Mouse (Mus musculus) hindbrain, embryonic 13.5 days (tissue): ENCODE measurements at regions not wholly inside any gene's neighbourhood (a gene's known extent, or its start where the extent isn't known, plus 50 kb on each side); places are given as distances from the start of the nearest gene placed in this dataset.

Experiments used
- ATAC-seq: fragments of 200-750 bp; cut with Nextera tagmentation; 2 replicates; pipeline ENCODE4 v1.8.0; 2017; ENCODE audit warnings: moderate TSS enrichment; ENCODE audit not compliant: low FRiP score
- H3K27ac ChIP-seq: fragments of 300-500 bp; sonication (generic); 2 replicates; pipeline ENCODE4 v1.5.1; 2015; ENCODE audit warnings: inconsistent platforms, mild to moderate bottlenecking, moderate library complexity
- H3K27me3 ChIP-seq: fragments of 300-500 bp; sonication (generic); 2 replicates; pipeline ENCODE4 v1.6.1; 2015; ENCODE audit warnings: mild to moderate bottlenecking, inconsistent platforms
- H3K36me3 ChIP-seq: fragments of 300-500 bp; sonication (generic); 2 replicates; pipeline ENCODE4 v1.6.1; 2015; ENCODE audit warnings: mild to moderate bottlenecking, inconsistent platforms
- H3K4me1 ChIP-seq: fragments of 300-500 bp; sonication (generic); replicated peaks from 2 replicates; pipeline ENCODE4 v1.6.1; 2015; ENCODE audit warnings: inconsistent platforms
- H3K4me2 ChIP-seq: fragments of 300-500 bp; sonication (generic); 2 replicates; pipeline ENCODE4 v1.6.1; 2015; ENCODE audit warnings: inconsistent platforms, mild to moderate bottlenecking, moderate library complexity
- H3K4me3 ChIP-seq: fragments of 300-500 bp; sonication (generic); 2 replicates; pipeline ENCODE4 v1.5.1; 2015; ENCODE audit warnings: mild to moderate bottlenecking, inconsistent platforms
- H3K9ac ChIP-seq: fragments of 300-500 bp; sonication (generic); 2 replicates; pipeline ENCODE4 v1.6.1; 2015; ENCODE audit warnings: mild to moderate bottlenecking, inconsistent platforms
- H3K9me3 ChIP-seq: fragments of 300-500 bp; sonication (generic); 2 replicates; pipeline ENCODE4 v1.6.1; 2016; ENCODE audit warnings: inconsistent platforms
- WGBS: fragments of 180-500 bp; shearing (Covaris S2); methylation state at CpG from one replicate; pipeline ENCODE4 v1.1.7; 2015; 5-methylcytosine and 5-hydroxymethylcytosine counted together

DNA sequence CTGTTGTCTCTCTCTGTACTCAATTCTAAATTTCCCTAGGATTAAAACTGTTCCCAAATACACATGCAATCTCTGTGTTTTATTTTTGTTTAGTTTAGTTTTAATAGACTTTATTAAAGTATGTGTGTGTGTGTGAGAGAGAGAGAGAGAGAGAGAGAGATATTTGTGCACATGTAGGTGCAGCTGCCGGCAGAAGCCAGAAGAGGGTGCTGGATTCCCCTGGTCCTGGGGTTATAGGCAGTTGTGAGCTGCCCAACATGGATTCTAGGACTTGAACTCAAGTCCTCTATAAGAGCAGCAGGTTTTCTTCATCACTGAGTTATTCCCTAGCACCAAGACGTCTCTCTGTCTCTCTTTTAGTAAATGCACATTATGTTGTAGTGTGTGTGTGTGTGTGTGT is 64.7 kb upstream of the Slc22a12 start:
- H3K27ac ChIP-seq, result no peak overlapping the region
- H3K27me3 ChIP-seq, result 0 out of 2 replicates have a peak, but pooled peaks cover 5% of the 10 kb centered on the region
- peaks cover 14% of the 10 kb centered on the region for H3K4me1 ChIP-seq
- 77% methylated on average over 2 of the region's 2 CpGs for WGBS
- no peak overlapping the region for H3K4me3 ChIP-seq
- no peak for ATAC-seq
- no peaks in the 10 kb centered on the region for H3K36me3 ChIP-seq
- no peak overlapping the region for H3K4me2 ChIP-seq
- H3K9ac ChIP-seq, result no peak overlapping the region
- no peaks in the 10 kb centered on the region for H3K9me3 ChIP-seq

DNA sequence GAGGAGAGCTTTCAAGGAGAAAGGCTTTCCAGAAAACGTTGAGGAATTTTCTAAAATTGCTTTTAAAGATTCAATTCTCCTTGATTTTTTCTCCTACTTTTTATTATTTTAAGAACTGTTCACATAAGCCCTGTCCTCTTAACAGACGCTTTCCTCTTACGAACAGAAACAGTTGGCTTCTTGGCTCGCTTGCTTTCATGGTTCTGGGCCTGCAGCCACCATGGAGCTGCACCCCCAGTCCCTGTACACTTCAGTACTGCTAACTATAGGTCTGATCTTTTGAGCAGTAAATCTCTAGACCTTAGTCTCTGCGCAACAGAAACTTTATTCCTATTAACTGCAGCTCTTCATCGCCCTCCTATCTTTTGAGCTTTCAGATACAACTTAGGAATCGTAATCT is 63.8 kb upstream of the Slc22a12 start:
- Histone ChIP-seq H3K4me3 (no peak overlapping the region), H3K4me2 (no peak overlapping the region), H3K9me3 (no peaks in the 10 kb centered on the region), H3K27ac (no peak overlapping the region), H3K9ac (no peak overlapping the region), H3K4me1 (peaks cover 14% of the 10 kb centered on the region), H3K36me3 (no peaks in the 10 kb centered on the region), H3K27me3 (0 out of 2 replicates have a peak, but pooled peaks cover 5% of the 10 kb centered on the region)
- WGBS, result 93% methylated on average over 7 of the region's 7 CpGs
- no peak for ATAC-seq

DNA sequence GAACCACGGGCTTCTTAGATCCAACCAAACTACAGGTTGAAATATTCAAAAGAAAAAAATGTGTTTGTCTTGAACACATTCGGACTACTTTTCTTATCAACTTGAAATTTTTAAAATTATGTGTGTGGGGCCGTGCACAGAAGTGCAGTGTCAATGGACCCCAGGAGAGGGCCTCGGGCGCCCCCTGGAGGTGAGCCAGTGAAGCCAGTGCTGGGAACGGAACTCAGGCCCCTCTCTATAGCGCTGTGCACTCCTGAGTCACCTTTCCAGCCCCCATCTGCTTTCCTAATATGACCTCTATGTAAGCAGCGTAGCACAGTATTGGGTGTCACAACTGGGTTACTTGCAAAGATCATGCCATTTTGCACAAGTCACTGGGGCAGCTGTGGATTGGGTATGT is 61.9 kb upstream of the Slc22a12 start:
- no peak overlapping the region for H3K4me2 ChIP-seq
- no peaks in the 10 kb centered on the region for H3K9me3 ChIP-seq
- 66% methylated on average over 8 of the region's 8 CpGs for WGBS
- no peak overlapping the region for H3K9ac ChIP-seq
- ATAC-seq, result no peak
- no peak overlapping the region for H3K27ac ChIP-seq
- no peaks in the 10 kb centered on the region for H3K36me3 ChIP-seq
- H3K4me1 ChIP-seq, result peaks cover 10% of the 10 kb centered on the region; the same call in 1 of the 2 replicates
- 0 out of 2 replicates have a peak, but pooled peaks cover 5% of the 10 kb centered on the region for H3K27me3 ChIP-seq
- H3K4me3 ChIP-seq, result no peak overlapping the region

DNA sequence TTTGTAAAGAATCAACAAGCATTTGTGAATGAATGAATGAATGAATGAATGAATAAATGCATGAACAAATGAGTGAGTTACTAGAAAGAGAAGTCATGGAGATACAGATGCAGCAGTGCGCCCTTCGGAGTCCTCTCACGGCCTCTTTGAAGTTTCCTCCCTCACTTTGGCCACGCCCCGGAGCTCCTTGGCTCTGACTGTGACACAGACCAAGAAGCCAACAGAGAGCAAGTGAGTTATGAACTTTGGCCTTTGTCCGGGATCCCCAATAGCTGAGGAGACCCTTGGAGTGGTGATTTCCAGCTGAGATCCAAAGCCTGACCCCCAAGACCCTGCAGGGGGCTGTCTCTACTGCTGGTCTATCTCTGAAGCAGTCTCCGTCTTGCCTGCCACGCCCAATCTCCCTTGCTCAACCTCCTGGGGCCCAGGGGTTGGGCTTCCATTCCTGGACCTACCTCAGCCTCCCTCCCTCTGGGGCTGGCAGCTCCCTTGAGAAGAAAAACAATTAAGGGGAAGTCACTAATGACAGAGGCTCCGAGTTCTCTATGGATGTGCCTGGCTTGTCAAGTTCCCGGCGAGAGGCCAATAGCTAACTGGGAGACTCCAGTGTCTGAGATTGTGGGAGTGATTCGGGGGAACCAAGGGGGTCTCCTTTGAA is 58.2 kb upstream of the Slc22a12 start:
- ATAC-seq, result no peak
- Histone ChIP-seq H3K9ac (no peak overlapping the region), H3K9me3 (no peaks in the 10 kb centered on the region), H3K4me3 (no peak overlapping the region), H3K4me2 (no peak overlapping the region), H3K36me3 (no peaks in the 10 kb centered on the region), H3K4me1 (peaks cover 6% of the 10 kb centered on the region; the same call in 1 of the 2 replicates), H3K27ac (no peak overlapping the region), H3K27me3 (0 out of 2 replicates have a peak, but pooled peaks cover 5% of the 10 kb centered on the region)
- 32% methylated on average over 12 of the region's 12 CpGs for WGBS

DNA sequence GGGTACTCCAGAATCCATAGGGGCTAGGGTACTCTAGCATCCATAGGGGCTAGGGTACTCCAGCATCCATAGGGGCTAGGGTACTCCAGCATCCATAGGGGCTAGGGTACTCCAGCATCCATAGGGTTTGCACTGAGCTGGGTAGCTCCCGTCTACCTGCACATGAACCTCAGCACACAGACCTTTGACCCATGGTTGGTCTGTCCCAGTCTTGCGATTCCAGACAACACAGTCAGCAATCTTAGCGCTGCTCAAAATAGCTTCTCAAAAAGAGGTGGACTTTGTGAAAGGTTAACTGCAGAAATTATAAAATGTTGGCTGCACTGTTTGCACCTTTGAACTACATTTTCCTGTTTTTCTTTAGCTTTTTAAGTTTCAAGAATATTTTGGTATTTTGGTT is 56.4 kb upstream of the Slc22a12 start:
- ATAC-seq, result no peak
- no peaks in the 10 kb centered on the region for H3K36me3 ChIP-seq
- WGBS, result 91% methylated on average over 3 of the region's 3 CpGs
- no peak overlapping the region for H3K9ac ChIP-seq
- H3K9me3 ChIP-seq, result no peaks in the 10 kb centered on the region
- H3K27ac ChIP-seq, result no peak overlapping the region
- no peak overlapping the region for H3K4me2 ChIP-seq
- no peak overlapping the region for H3K4me3 ChIP-seq
- H3K4me1 ChIP-seq, result peaks cover 6% of the 10 kb centered on the region; the same call in 1 of the 2 replicates
- 0 out of 2 replicates have a peak, but pooled peaks cover 5% of the 10 kb centered on the region for H3K27me3 ChIP-seq

DNA sequence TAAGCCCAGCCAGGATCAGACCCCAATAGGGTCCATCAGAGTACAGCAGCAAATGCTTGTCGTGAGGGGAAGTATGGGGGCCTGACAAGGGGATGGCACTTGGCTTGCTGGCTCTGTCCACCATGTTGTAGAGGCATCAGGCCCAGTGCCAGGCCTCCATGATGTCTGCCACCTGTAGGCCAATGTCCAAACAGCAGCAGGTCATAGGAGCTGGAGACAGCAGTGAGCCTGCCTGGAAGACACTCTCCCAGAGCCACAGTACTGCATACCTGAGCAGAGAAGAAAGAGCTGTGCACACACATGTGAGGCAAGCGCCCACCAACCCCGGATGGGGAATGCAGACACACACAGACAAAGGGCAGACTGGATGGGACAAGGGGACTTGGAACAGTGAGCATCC is 55.4 kb upstream of the Slc22a12 start:
- 83% methylated on average over 3 of the region's 3 CpGs for WGBS
- ATAC-seq, result no peak
- Histone ChIP-seq H3K4me3 (no peak overlapping the region), H3K36me3 (no peaks in the 10 kb centered on the region), H3K27ac (no peak overlapping the region), H3K27me3 (no peaks in the 10 kb centered on the region), H3K9ac (no peak overlapping the region), H3K9me3 (no peaks in the 10 kb centered on the region), H3K4me1 (peaks cover 6% of the 10 kb centered on the region; the same call in 1 of the 2 replicates), H3K4me2 (no peak overlapping the region)

DNA sequence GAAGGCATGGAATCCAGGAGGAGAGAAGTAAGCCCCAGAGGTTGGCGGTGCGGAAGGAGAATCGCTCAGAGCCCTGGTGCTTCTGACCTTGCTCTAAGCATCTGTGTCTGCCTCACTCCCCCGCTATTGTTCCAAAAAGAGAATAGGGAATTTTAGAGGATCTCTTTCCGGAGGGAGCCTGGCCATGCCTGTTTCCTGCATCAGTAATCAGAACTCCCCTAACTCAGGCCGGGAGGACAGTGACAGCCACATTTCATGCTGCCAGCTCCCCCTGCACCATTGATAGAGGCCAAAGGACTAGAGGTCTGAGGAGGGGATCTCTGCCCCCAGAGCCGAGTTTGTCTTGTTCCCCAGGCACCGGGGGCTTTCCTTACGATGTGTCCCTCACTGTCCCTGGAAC is 53.0 kb upstream of the Slc22a12 start:
- H3K4me2 ChIP-seq, result no peak overlapping the region
- H3K4me3 ChIP-seq, result no peak overlapping the region
- no peaks in the 10 kb centered on the region for H3K36me3 ChIP-seq
- no peak overlapping the region for H3K27ac ChIP-seq
- no peak overlapping the region for H3K9ac ChIP-seq
- H3K4me1 ChIP-seq, result no peaks in the 10 kb centered on the region
- H3K9me3 ChIP-seq, result no peaks in the 10 kb centered on the region
- WGBS, result 48% methylated on average over 9 of the region's 9 CpGs
- no peaks in the 10 kb centered on the region for H3K27me3 ChIP-seq
- no peak for ATAC-seq
